Mouse (Mus musculus) intestine, embryonic 16.5 days (tissue): Measurements from ENCODE around the gene Cped1. TPM values are rescaled to one million over a fixed set of nuclear protein-coding genes. Genes with fewer than 3 reads are reported as not detected.

Source experiments
- ATAC-seq: fragments of 200-750 bp; cut with Nextera tagmentation; 2 replicates; pipeline ENCODE4 v1.8.0; 2017; ENCODE audit warnings: moderate TSS enrichment, moderate library complexity
- H3K27ac ChIP-seq: fragments of 300-500 bp; sonication (generic); 2 replicates; pipeline ENCODE4 v1.5.1; 2014; ENCODE audit warnings: mild to moderate bottlenecking, low read length
- H3K27me3 ChIP-seq: fragments of 300-500 bp; sonication (generic); replicated peaks from 2 replicates; pipeline ENCODE4 v1.6.1; 2014; ENCODE audit warnings: low read length, control low read depth, mixed read lengths; ENCODE audit not compliant: control insufficient read depth, insufficient read depth
- H3K36me3 ChIP-seq: fragments of 300-500 bp; sonication (generic); 2 replicates; pipeline ENCODE4 v1.6.1; 2014; ENCODE audit warnings: low read length, control low read depth; ENCODE audit not compliant: control insufficient read depth, insufficient read depth
- H3K4me1 ChIP-seq: fragments of 300-500 bp; sonication (generic); 2 replicates; pipeline ENCODE4 v1.6.1; 2014; ENCODE audit warnings: low read length, control low read depth, mixed read lengths; ENCODE audit not compliant: control insufficient read depth, insufficient read depth
- H3K4me2 ChIP-seq: fragments of 300-500 bp; sonication (generic); 2 replicates; pipeline ENCODE4 v1.6.1; 2014; ENCODE audit warnings: low read depth, low read length, control low read depth
- H3K4me3 ChIP-seq: fragments of 300-500 bp; sonication (generic); 2 replicates; pipeline ENCODE4 v1.5.1; 2014; ENCODE audit warnings: mild to moderate bottlenecking, low read length
- H3K9ac ChIP-seq: fragments of 300-500 bp; sonication (generic); 2 replicates; pipeline ENCODE4 v1.6.1; 2014; ENCODE audit warnings: low read depth, low read length
- H3K9me3 ChIP-seq: fragments of 300-500 bp; sonication (generic); 2 replicates; pipeline ENCODE4 v1.6.1; 2016; ENCODE audit warnings: low read length, control low read depth; ENCODE audit not compliant: control insufficient read depth
- WGBS: fragments of 180-500 bp; shearing (Covaris S2); extraction: QIAGEN DNeasy Blood & Tissue Kit; methylation state at CpG from one replicate; pipeline ENCODE4 v1.1.7; 2014; 5-methylcytosine and 5-hydroxymethylcytosine counted together
- polyA plus RNA-seq: library from polyadenylated mRNA; unstranded; fragments of >200 nt; fragmentation: Nextera tagmentation; extraction: Ambion mirVana; gene quantifications from 2 replicates; pipeline ENCODE4 v1.2.1, GENCODE M21; 2015

Cped1 gene
- polyA plus RNA-seq, 1 experiment from 2014 or later, result 17.6 TPM

DNA sequence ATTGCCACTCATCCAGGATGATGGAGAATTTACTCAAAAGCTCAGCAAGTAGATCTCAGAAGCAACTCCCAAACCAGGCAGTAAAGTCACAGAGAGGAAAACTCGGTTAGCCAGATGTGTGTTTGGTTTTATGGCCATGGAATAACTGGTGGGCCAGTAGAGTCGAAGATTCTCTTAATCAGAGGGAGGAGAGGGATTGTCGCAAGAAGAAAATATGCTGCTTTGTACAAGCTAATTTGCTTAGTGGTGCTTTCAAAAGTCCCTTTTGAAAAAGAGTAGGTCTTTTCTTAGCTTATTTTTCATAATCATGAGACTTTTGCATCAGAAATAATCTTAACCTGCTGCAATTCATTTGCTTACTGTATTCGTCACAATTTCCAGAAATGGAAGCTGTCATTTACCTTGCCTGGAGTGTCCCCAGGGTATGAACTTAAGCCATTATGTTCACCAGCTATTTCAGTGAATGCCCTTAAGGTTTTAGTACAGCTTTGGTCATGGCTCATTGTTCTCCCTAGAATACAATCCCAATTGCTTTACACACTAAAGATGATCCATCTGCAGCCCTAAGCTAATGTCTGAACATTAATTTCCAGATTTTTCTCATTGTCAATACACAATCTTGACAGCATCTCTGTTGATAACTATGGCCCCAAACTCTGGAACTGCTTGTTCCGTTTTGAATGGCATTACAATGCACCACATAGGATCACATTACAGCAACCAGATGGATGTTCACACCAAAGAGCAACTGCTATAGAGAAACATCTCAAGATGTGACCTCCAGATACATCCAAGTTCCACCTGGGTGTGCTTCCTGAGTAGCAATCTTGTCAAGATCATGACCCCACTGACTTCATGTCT, 282.3 kb downstream of the Cped1 start:
- 71% methylated on average over 5 of the region's 5 CpGs for WGBS
- H3K9ac ChIP-seq, result no peak overlapping the region
- H3K27me3 ChIP-seq, result no peaks in the 10 kb centered on the region
- no peaks in the 10 kb centered on the region for H3K36me3 ChIP-seq
- no peaks in the 10 kb centered on the region for H3K9me3 ChIP-seq
- ATAC-seq, result no peak
- no peak overlapping the region for H3K4me2 ChIP-seq
- H3K4me3 ChIP-seq, result no peak overlapping the region
- H3K4me1 ChIP-seq, result no peaks in the 10 kb centered on the region
- no peak overlapping the region for H3K27ac ChIP-seq

DNA sequence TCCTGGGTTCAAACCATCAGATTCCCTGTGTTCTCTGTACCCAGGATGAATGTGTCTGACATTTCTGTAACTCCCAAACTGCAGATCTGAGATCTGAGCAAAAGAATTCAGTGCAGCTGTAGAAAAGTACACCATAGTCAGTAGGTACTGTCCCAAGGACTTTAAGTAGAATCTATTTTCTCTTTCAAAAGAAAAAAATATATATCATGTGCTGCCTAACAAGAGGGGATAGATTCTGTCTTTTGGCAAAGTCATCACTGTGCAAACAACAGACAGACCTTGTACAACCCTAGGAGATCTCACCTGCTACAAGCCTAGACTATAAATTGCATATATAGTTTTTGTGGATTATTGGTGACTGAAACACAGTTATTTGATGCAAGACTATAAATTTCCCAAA, 283.0 kb downstream of the Cped1 start:
- Histone ChIP-seq H3K4me1 (no peaks in the 10 kb centered on the region), H3K9me3 (no peaks in the 10 kb centered on the region), H3K9ac (no peak overlapping the region), H3K27ac (no peak overlapping the region), H3K4me3 (no peak overlapping the region), H3K36me3 (no peaks in the 10 kb centered on the region), H3K27me3 (no peaks in the 10 kb centered on the region), H3K4me2 (no peak overlapping the region)
- no peak for ATAC-seq

GRCm38 (mm10) chr6:22269840-22270521, 284.3 kb downstream of the Cped1 start:
- no peak overlapping the region for H3K27ac ChIP-seq
- H3K4me3 ChIP-seq, result no peak overlapping the region
- no peaks in the 10 kb centered on the region for H3K9me3 ChIP-seq
- no peak overlapping the region for H3K9ac ChIP-seq
- no peaks in the 10 kb centered on the region for H3K4me1 ChIP-seq
- H3K27me3 ChIP-seq, result no peaks in the 10 kb centered on the region
- WGBS, result 64% methylated on average over 8 of the region's 8 CpGs
- no peak for ATAC-seq
- no peak overlapping the region for H3K4me2 ChIP-seq
- no peaks in the 10 kb centered on the region for H3K36me3 ChIP-seq

DNA sequence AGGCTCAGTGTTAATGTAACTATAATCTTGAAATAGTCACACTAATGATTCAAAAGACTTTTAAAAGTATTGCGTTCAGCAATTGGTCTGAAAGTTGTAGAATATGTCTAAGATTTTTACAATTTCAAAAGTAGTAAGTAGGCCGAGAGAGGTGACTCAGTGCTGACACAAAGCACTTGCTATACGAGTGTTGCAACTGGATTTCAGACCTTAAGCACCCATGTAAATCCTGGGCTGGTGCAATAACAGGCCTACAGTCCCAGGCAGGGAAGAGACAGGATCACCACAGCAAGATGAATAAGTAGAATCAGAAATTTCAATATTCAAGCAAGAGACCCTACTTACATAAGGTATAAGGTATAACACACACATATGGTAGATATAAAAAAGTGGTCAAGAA, 292.2 kb downstream of the Cped1 start:
- H3K4me1 ChIP-seq, result peaks cover 5% of the 10 kb centered on the region; the same call in 1 of the 2 replicates
- no peak overlapping the region for H3K27ac ChIP-seq
- ATAC-seq, result no peak
- no peak overlapping the region for H3K9ac ChIP-seq
- H3K4me3 ChIP-seq, result no peak overlapping the region
- no peaks in the 10 kb centered on the region for H3K27me3 ChIP-seq
- 86% methylated on average over 3 of the region's 3 CpGs for WGBS
- no peaks in the 10 kb centered on the region for H3K9me3 ChIP-seq
- H3K36me3 ChIP-seq, result no peaks in the 10 kb centered on the region
- H3K4me2 ChIP-seq, result no peak overlapping the region

DNA sequence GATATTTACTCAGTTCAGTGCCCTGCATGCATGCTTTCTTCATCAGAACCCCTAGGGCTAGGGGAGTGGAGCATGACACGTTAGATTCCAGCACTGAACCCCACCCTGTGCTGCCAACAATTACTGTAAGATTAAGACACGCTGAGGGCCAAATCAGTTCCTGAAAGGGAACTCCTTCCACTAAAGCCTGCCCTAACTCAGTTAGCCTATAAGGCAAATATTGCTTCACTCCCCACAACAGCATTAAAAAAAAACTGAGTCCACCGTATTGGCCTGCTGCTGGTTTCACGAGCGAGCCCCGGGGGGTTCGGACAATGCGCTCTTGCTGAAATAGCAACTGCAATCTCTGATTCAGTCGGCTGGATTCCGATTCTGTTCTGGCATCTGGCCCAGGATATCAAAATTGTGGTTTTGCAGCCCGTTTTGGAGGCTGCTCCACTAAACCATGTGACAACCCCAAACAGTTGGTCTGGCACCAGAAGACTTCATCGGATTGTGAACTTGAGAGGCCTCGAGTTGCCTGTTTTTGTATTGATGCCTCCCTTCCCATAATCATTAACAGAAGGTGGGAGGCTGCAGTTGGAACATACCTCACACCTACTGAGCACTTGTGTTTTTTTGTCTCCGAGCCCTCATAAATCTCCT, 294.6 kb downstream of the Cped1 start:
- H3K27me3 ChIP-seq, result no peaks in the 10 kb centered on the region
- H3K9ac ChIP-seq, result no peak overlapping the region
- ATAC-seq, result peak; percentile 56
- H3K4me3 ChIP-seq, result no peak overlapping the region
- 0 out of 2 replicates have a peak overlapping the region, but pooled peaks have one; percentile 1 for H3K4me2 ChIP-seq
- no peaks in the 10 kb centered on the region for H3K36me3 ChIP-seq
- 44% methylated on average over 14 of the region's 14 CpGs for WGBS
- peaks cover 5% of the 10 kb centered on the region; the same call in 1 of the 2 replicates for H3K4me1 ChIP-seq
- H3K9me3 ChIP-seq, result no peaks in the 10 kb centered on the region
- no peak overlapping the region for H3K27ac ChIP-seq

- Histone ChIP-seq H3K9ac (no peak overlapping the region), H3K36me3 (no peaks in the 10 kb centered on the region), H3K27ac (no peak overlapping the region), H3K4me3 (no peak overlapping the region), H3K4me1 (peaks cover 5% of the 10 kb centered on the region; the same call in 1 of the 2 replicates), H3K4me2 (no peak overlapping the region), H3K27me3 (no peaks in the 10 kb centered on the region), H3K9me3 (no peaks in the 10 kb centered on the region)
- no peak for ATAC-seq
- 88% methylated on average over 4 of the region's 4 CpGs for WGBS
Observed at GRCm38 (mm10) chr6:22282405-22282804, 296.7 kb downstream of the Cped1 start.

GRCm38 (mm10) chr6:22288004-22288736, 302.5 kb downstream of the Cped1 start, which contains the start of gene Wnt16:
Wnt16 (plus strand) TSS chr6:22288227.
- WGBS, result 5% methylated on average over 20 of the region's 20 CpGs
- H3K36me3 ChIP-seq, result no peaks in the 10 kb centered on the region
- H3K4me1 ChIP-seq, result peaks cover 20% of the 10 kb centered on the region
- no peaks in the 10 kb centered on the region for H3K9me3 ChIP-seq
- H3K4me3 ChIP-seq, result peak within 1 kb of the TSS; percentile 41
- H3K9ac ChIP-seq, result peak within 1 kb of the TSS; percentile 23
- H3K4me2 ChIP-seq, result peak within 1 kb of the TSS; percentile 71
- peaks cover 23% of the 10 kb centered on the region for H3K27me3 ChIP-seq
- no peak within 1 kb of the TSS for H3K27ac ChIP-seq
- peak; percentile 67 for ATAC-seq

GRCm38 (mm10) chr6:22288737-22289460, 303.2 kb downstream of the Cped1 start:
- peak overlapping the region; percentile 41 for H3K4me3 ChIP-seq
- peaks cover 23% of the 10 kb centered on the region for H3K27me3 ChIP-seq
- no peaks in the 10 kb centered on the region for H3K36me3 ChIP-seq
- peak; percentile 68 for ATAC-seq
- H3K4me1 ChIP-seq, result peaks cover 20% of the 10 kb centered on the region
- no peak overlapping the region for H3K27ac ChIP-seq
- H3K4me2 ChIP-seq, result peak overlapping the region; percentile 71
- H3K9me3 ChIP-seq, result no peaks in the 10 kb centered on the region
- under 1% methylated on average over 38 of the region's 38 CpGs for WGBS
- peak overlapping the region; percentile 23 for H3K9ac ChIP-seq
